Mouse (Mus musculus) MEL (cell line): ENCODE data around the gene Hebp2. TPM values are rescaled to one million over a fixed set of nuclear protein-coding genes. Genes with fewer than 3 reads are reported as not detected.

Source experiments
- DNase-seq: peaks from one replicate; pipeline ENCODE4 v3.0.0; 2011; ENCODE audit warnings: low read depth, low spot score
- H3K27ac ChIP-seq: 2 replicates; pipeline ENCODE4 v1.5.1; 2012; ENCODE audit warnings: low read depth, mild to moderate bottlenecking, control low read depth, low read length, moderate library complexity; ENCODE audit not compliant: control insufficient read depth
- H3K27me3 ChIP-seq, 2 experiments: fragments of 150-350 bp in 1 of 2; sonication (generic) in 1 of 2; 2 replicates each; pipeline ENCODE4 v1.6.1; 2012; ENCODE audit warnings: low read length in 2 of 2, mild to moderate bottlenecking in 2 of 2, improper control_type of control experiment in 1 of 2, moderate library complexity in 1 of 2; ENCODE audit not compliant: insufficient read depth in 2 of 2, control insufficient read depth in 1 of 2
- H3K36me3 ChIP-seq, 2 experiments: 2 replicates each; pipeline ENCODE4 v1.6.1; 2012 to 2014; ENCODE audit warnings: low read length in 2 of 2, improper control_type of control experiment in 1 of 2, inconsistent platforms in 1 of 2, mild to moderate bottlenecking in 1 of 2; ENCODE audit not compliant: insufficient read depth in 2 of 2, control insufficient read depth in 1 of 2
- H3K4me1 ChIP-seq, 2 experiments: fragments of 150-350 bp in 1 of 2; sonication (generic) in 1 of 2; 2 replicates each; pipeline ENCODE4 v1.6.1; 2012; ENCODE audit warnings: low read length in 2 of 2, improper control_type of control experiment in 1 of 2, mild to moderate bottlenecking in 1 of 2; ENCODE audit not compliant: insufficient read depth in 2 of 2, control insufficient read depth in 1 of 2
- H3K4me3 ChIP-seq, 2 experiments: fragments of 150-350 bp in 1 of 2; sonication (generic) in 1 of 2; 2 replicates each; pipeline ENCODE4 v1.5.1; 2012; ENCODE audit warnings: low read depth in 2 of 2, low read length in 2 of 2, mild to moderate bottlenecking in 2 of 2, moderate library complexity in 2 of 2, control low read depth in 1 of 2, improper control_type of control experiment in 1 of 2; ENCODE audit not compliant: control insufficient read depth in 1 of 2, insufficient read depth in 1 of 2
- H3K79me2 ChIP-seq: 2 replicates; pipeline ENCODE4 v1.6.1; 2012; ENCODE audit warnings: mild to moderate bottlenecking, low read length, moderate library complexity; ENCODE audit not compliant: control insufficient read depth, poor library complexity, insufficient read depth
- H3K9ac ChIP-seq: 2 replicates; pipeline ENCODE4 v1.6.1; 2012; ENCODE audit warnings: low read depth, mild to moderate bottlenecking, control low read depth, low read length, moderate library complexity; ENCODE audit not compliant: control insufficient read depth, poor library complexity, severe bottlenecking
- H3K9me3 ChIP-seq: fragments of 150-350 bp; sonication (generic); replicated peaks from 2 replicates; pipeline ENCODE4 v1.6.1; 2012; ENCODE audit warnings: mild to moderate bottlenecking, low read length, improper control_type of control experiment, moderate library complexity; ENCODE audit not compliant: insufficient read depth
- BHLHE40 ChIP-seq: IDR thresholded peaks from 2 replicates; pipeline ENCODE4 v1.6.1; 2012; ENCODE audit warnings: low read depth, mild to moderate bottlenecking, inconsistent platforms, low read length, improper control_type of control experiment, borderline replicate concordance
- CHD1 ChIP-seq: IDR thresholded peaks from 2 replicates; pipeline ENCODE4 v1.6.1; 2012; ENCODE audit warnings: low read depth, mild to moderate bottlenecking, inconsistent platforms, low read length, improper control_type of control experiment
- CHD2 ChIP-seq: IDR thresholded peaks from 2 replicates; pipeline ENCODE4 v1.6.1; 2011; ENCODE audit warnings: low read length, improper control_type of control experiment
- CTCF ChIP-seq, 3 experiments: IDR thresholded peaks in 2 of 3; conservative IDR thresholded peaks in 1 of 3; 2 replicates each; pipeline ENCODE4 v1.5.1; 2011 to 2012; ENCODE audit warnings: low read length in 3 of 3, low read depth in 2 of 3, mild to moderate bottlenecking in 2 of 3, improper control_type of control experiment in 1 of 3, inconsistent platforms in 1 of 3, mixed read lengths in 1 of 3, moderate library complexity in 1 of 3; ENCODE audit not compliant: control insufficient read depth in 1 of 3, insufficient read depth in 1 of 3, poor library complexity in 1 of 3, severe bottlenecking in 1 of 3
- E2F4 ChIP-seq: IDR thresholded peaks from 2 replicates; pipeline ENCODE4 v1.6.1; 2011; ENCODE audit warnings: low read depth, low read length, improper control_type of control experiment, borderline replicate concordance
- HCFC1 ChIP-seq: IDR thresholded peaks from 2 replicates; pipeline ENCODE4 v1.6.1; 2012; ENCODE audit warnings: low read depth, mild to moderate bottlenecking, inconsistent platforms, low read length, improper control_type of control experiment, moderate library complexity
- JUND ChIP-seq: IDR thresholded peaks from 2 replicates; pipeline ENCODE4 v1.6.1; 2011; ENCODE audit warnings: low read depth, mild to moderate bottlenecking, improper control_type of control experiment, low read length
- KAT2A ChIP-seq: conservative IDR thresholded peaks from 2 replicates; pipeline ENCODE4 v1.6.1; 2012; ENCODE audit warnings: low read depth, low read length, improper control_type of control experiment, inconsistent platforms
- MAX ChIP-seq: IDR thresholded peaks from 2 replicates; pipeline ENCODE4 v1.6.1; 2011; ENCODE audit warnings: low read length, improper control_type of control experiment
- MAZ ChIP-seq: IDR thresholded peaks from 2 replicates; pipeline ENCODE4 v1.6.1; 2012; ENCODE audit warnings: low read depth, mild to moderate bottlenecking, inconsistent platforms, low read length, improper control_type of control experiment
- MEF2A ChIP-seq: IDR thresholded peaks from 2 replicates; pipeline ENCODE4 v1.6.1; 2014; ENCODE audit warnings: low read depth, mild to moderate bottlenecking, inconsistent platforms, low read length, improper control_type of control experiment; ENCODE audit not compliant: poor library complexity, insufficient replicate concordance, severe bottlenecking; ENCODE audit errors: extremely low read depth
- MXI1 ChIP-seq: IDR thresholded peaks from 2 replicates; pipeline ENCODE4 v1.6.1; 2011; ENCODE audit warnings: mild to moderate bottlenecking, low read depth, low read length, improper control_type of control experiment
- MYB ChIP-seq: IDR thresholded peaks from 2 replicates; pipeline ENCODE4 v1.6.1; 2011; ENCODE audit warnings: mild to moderate bottlenecking, low read depth, low read length, improper control_type of control experiment
- POLR2A ChIP-seq, 2 experiments: IDR thresholded peaks; 2 replicates each; pipeline ENCODE4 v1.6.1; 2011 to 2012; ENCODE audit warnings: low read length in 2 of 2, mild to moderate bottlenecking in 2 of 2, control low read depth in 1 of 2, improper control_type of control experiment in 1 of 2, low read depth in 1 of 2, moderate library complexity in 1 of 2; ENCODE audit not compliant: control insufficient read depth in 1 of 2, insufficient read depth in 1 of 2, poor library complexity in 1 of 2
- POLR2AphosphoS5 ChIP-seq: IDR thresholded peaks from 2 replicates; pipeline ENCODE4 v1.6.1; 2012; ENCODE audit warnings: low read depth, borderline replicate concordance, mild to moderate bottlenecking, inconsistent platforms, low read length, moderate library complexity, mixed read lengths
- RAD21 ChIP-seq: IDR thresholded peaks from 2 replicates; pipeline ENCODE4 v1.6.1; 2011; ENCODE audit warnings: mild to moderate bottlenecking, low read depth, low read length, improper control_type of control experiment
- RCOR1 ChIP-seq: IDR thresholded peaks from 2 replicates; pipeline ENCODE4 v1.6.1; 2012; ENCODE audit warnings: low read depth, mild to moderate bottlenecking, inconsistent platforms, low read length, improper control_type of control experiment
- SIN3A ChIP-seq: IDR thresholded peaks from 2 replicates; pipeline ENCODE4 v1.6.1; 2012; ENCODE audit warnings: low read length, improper control_type of control experiment, inconsistent platforms
- SMC3 ChIP-seq: IDR thresholded peaks from 2 replicates; pipeline ENCODE4 v1.6.1; 2011; ENCODE audit warnings: low read depth, low read length, improper control_type of control experiment
- TCF12 ChIP-seq: IDR thresholded peaks from 2 replicates; pipeline ENCODE4 v1.6.1; 2014; ENCODE audit warnings: low read depth, mild to moderate bottlenecking, inconsistent platforms, low read length, improper control_type of control experiment, moderate library complexity
- UBTF ChIP-seq: IDR thresholded peaks from 2 replicates; pipeline ENCODE4 v1.6.1; 2012; ENCODE audit warnings: low read depth, mild to moderate bottlenecking, inconsistent platforms, low read length, improper control_type of control experiment, moderate library complexity, borderline replicate concordance; ENCODE audit not compliant: insufficient read depth
- USF1 ChIP-seq: IDR thresholded peaks from 2 replicates; pipeline ENCODE4 v1.6.1; 2014; ENCODE audit warnings: low read depth, mild to moderate bottlenecking, inconsistent platforms, low read length, improper control_type of control experiment, moderate library complexity
- USF2 ChIP-seq, 2 experiments: IDR thresholded peaks; 2 replicates each; pipeline ENCODE4 v1.6.1; 2011 to 2012; ENCODE audit warnings: improper control_type of control experiment in 2 of 2, low read length in 2 of 2, borderline replicate concordance in 1 of 2, inconsistent platforms in 1 of 2, low read depth in 1 of 2, mild to moderate bottlenecking in 1 of 2; ENCODE audit not compliant: insufficient read depth in 1 of 2
- ZC3H11A ChIP-seq: IDR thresholded peaks from 2 replicates; pipeline ENCODE4 v1.6.1; 2012; ENCODE audit warnings: low read depth, mild to moderate bottlenecking, inconsistent platforms, low read length, improper control_type of control experiment
- ZMIZ1 ChIP-seq: IDR thresholded peaks from 2 replicates; pipeline ENCODE4 v1.6.1; 2012; ENCODE audit warnings: low read depth, mild to moderate bottlenecking, inconsistent platforms, low read length, improper control_type of control experiment, moderate library complexity
- polyA plus RNA-seq, 2 experiments: library from polyadenylated mRNA; stranded (reverse) in 1 of 2; unstranded in 1 of 2; fragments of >175 nt in 1 of 2; fragments of >200 nt in 1 of 2; gene quantifications; 2 replicates each; pipeline versions ENCODE4 v1.2.1 to v1.2.4; 2012; ENCODE audit warnings: low replicate concordance in 2 of 2, low read depth in 1 of 2; ENCODE audit not compliant: insufficient read length in 2 of 2, insufficient read depth in 1 of 2, missing spikeins in 1 of 2
- total RNA-seq: library from RNA; depleted of rRNA; stranded (reverse); fragments of 300-350 nt; gene quantifications from 2 replicates; pipeline ENCODE4 v1.2.3, GENCODE M21; 2012

The Hebp2 gene
- total and polyA plus RNA-seq, 3 experiments: not detected

DNA sequence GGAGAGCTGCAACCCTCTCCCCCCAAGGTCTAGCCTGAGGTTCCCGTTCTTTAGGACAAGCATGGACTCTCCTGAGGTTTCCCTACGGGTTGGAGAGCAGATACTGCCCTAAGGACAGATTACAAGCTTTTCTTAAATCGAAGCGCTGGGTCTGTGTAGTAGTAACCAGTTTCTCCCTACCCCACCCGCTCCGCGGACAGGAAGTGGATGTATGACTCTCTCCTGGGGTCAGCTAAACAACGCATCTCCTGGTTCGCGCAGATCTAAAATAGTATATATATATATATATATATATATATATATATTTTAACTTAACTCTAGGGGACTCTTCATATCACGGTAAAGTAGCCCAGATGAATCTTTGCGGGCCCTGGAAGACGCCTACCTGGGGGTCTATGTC, 567 bp downstream of the Hebp2 start:
- TF ChIP-seq MXI1 (no peak), HCFC1 (no peak), MAX (no peak), ZMIZ1 (no peak), ZC3H11A (no peak), BHLHE40 (no peak), SMC3 (no peak), TCF12 (no peak), USF1 (no peak), RAD21 (no peak), UBTF (no peak), MAZ (no peak), CHD2 (no peak), MEF2A (no peak), CHD1 (no peak), CTCF (IDR thresholded peaks at IDR 0.05 in 2 of 3, conservative IDR thresholded peaks at IDR 0.05 in 1 of 3; ENCODE audit: control insufficient read depth in 1 of 3, insufficient read depth in 1 of 3, low read depth in 2 of 3, low read length in 3 of 3, poor library complexity in 1 of 3, severe bottlenecking in 1 of 3) (no peak)
- Histone ChIP-seq H3K79me2 (no peaks in the 10 kb centered on the region), H3K36me3 (no peaks in the 10 kb centered on the region), H3K27ac (no peak overlapping the region), H3K9ac (no peak overlapping the region), H3K4me3 (no peak overlapping the region), H3K9me3 (no peaks in the 10 kb centered on the region), H3K27me3 (no peaks in the 10 kb centered on the region), H3K4me1 (no peaks in the 10 kb centered on the region)
- no peak for DNase-seq

DNA sequence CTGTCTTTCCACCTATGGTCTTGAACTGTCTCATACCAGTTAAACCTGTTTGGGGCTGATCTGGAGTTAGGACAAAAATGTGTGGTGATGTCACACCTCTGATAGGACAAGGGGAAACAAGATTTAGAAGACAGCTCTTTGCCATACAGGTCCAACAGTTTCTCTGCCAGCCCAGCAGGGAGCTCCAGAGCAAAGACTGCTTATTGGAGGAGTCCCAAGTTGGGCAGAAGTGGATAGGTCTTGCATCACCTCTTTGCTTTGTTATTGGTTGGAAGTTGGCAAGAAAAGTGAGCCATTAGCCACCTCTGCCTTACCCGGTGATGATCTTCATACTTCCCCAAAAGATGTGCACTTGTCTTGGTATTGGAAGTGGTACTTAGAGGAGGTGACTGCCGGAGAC, 9.0 kb downstream of the Hebp2 start:
- Histone ChIP-seq H3K27me3 (no peaks in the 10 kb centered on the region), H3K9me3 (no peaks in the 10 kb centered on the region), H3K9ac (no peak overlapping the region), H3K4me3 (no peak overlapping the region), H3K36me3 (no peaks in the 10 kb centered on the region)
- TF ChIP-seq SIN3A (no peak), POLR2AphosphoS5 (no peak), E2F4 (no peak), SMC3 (no peak), POLR2A (IDR thresholded peaks at IDR 0.05; ENCODE audit: control insufficient read depth in 1 of 2, insufficient read depth in 1 of 2, low read depth in 1 of 2, low read length in 2 of 2, poor library complexity in 1 of 2) (no peak), TCF12 (no peak), RCOR1 (no peak), MEF2A (no peak), HCFC1 (no peak), MYB (no peak), USF2 (IDR thresholded peaks at IDR 0.05; ENCODE audit: borderline replicate concordance in 1 of 2, insufficient read depth in 1 of 2, low read depth in 1 of 2, low read length in 2 of 2) (no peak), KAT2A (no peak), MAX (no peak), ZC3H11A (no peak), CHD1 (no peak), JUND (no peak), MXI1 (no peak), BHLHE40 (no peak)
- TF ChIP-seq, all 39 proteins: peak for 0
- Histone ChIP-seq H3K27ac (no peak overlapping the region), H3K79me2 (no peaks in the 10 kb centered on the region), H3K4me1 (no peaks in the 10 kb centered on the region)
- DNase-seq: no peak
